Mouse (Mus musculus) MEL (cell line): ENCODE results near the gene Wls. TPM values are rescaled to one million over a fixed set of nuclear protein-coding genes. Genes with fewer than 3 reads are reported as not detected.

Source experiments
- DNase-seq: peaks from one replicate; pipeline ENCODE4 v3.0.0; 2011; ENCODE audit warnings: low read depth, low spot score
- H3K27ac ChIP-seq: 2 replicates; pipeline ENCODE4 v1.5.1; 2012; ENCODE audit warnings: low read depth, mild to moderate bottlenecking, control low read depth, low read length, moderate library complexity; ENCODE audit not compliant: control insufficient read depth
- H3K27me3 ChIP-seq, 2 experiments: fragments of 150-350 bp in 1 of 2; sonication (generic) in 1 of 2; 2 replicates each; pipeline ENCODE4 v1.6.1; 2012; ENCODE audit warnings: low read length in 2 of 2, mild to moderate bottlenecking in 2 of 2, improper control_type of control experiment in 1 of 2, moderate library complexity in 1 of 2; ENCODE audit not compliant: insufficient read depth in 2 of 2, control insufficient read depth in 1 of 2
- H3K36me3 ChIP-seq, 2 experiments: 2 replicates each; pipeline ENCODE4 v1.6.1; 2012 to 2014; ENCODE audit warnings: low read length in 2 of 2, improper control_type of control experiment in 1 of 2, inconsistent platforms in 1 of 2, mild to moderate bottlenecking in 1 of 2; ENCODE audit not compliant: insufficient read depth in 2 of 2, control insufficient read depth in 1 of 2
- H3K4me1 ChIP-seq, 2 experiments: fragments of 150-350 bp in 1 of 2; sonication (generic) in 1 of 2; 2 replicates each; pipeline ENCODE4 v1.6.1; 2012; ENCODE audit warnings: low read length in 2 of 2, improper control_type of control experiment in 1 of 2, mild to moderate bottlenecking in 1 of 2; ENCODE audit not compliant: insufficient read depth in 2 of 2, control insufficient read depth in 1 of 2
- H3K4me3 ChIP-seq, 2 experiments: fragments of 150-350 bp in 1 of 2; sonication (generic) in 1 of 2; 2 replicates each; pipeline ENCODE4 v1.5.1; 2012; ENCODE audit warnings: low read depth in 2 of 2, low read length in 2 of 2, mild to moderate bottlenecking in 2 of 2, moderate library complexity in 2 of 2, control low read depth in 1 of 2, improper control_type of control experiment in 1 of 2; ENCODE audit not compliant: control insufficient read depth in 1 of 2, insufficient read depth in 1 of 2
- H3K79me2 ChIP-seq: 2 replicates; pipeline ENCODE4 v1.6.1; 2012; ENCODE audit warnings: mild to moderate bottlenecking, low read length, moderate library complexity; ENCODE audit not compliant: control insufficient read depth, poor library complexity, insufficient read depth
- H3K9ac ChIP-seq: 2 replicates; pipeline ENCODE4 v1.6.1; 2012; ENCODE audit warnings: low read depth, mild to moderate bottlenecking, control low read depth, low read length, moderate library complexity; ENCODE audit not compliant: control insufficient read depth, poor library complexity, severe bottlenecking
- H3K9me3 ChIP-seq: fragments of 150-350 bp; sonication (generic); replicated peaks from 2 replicates; pipeline ENCODE4 v1.6.1; 2012; ENCODE audit warnings: mild to moderate bottlenecking, low read length, improper control_type of control experiment, moderate library complexity; ENCODE audit not compliant: insufficient read depth
- CTCF ChIP-seq, 3 experiments: IDR thresholded peaks in 2 of 3; conservative IDR thresholded peaks in 1 of 3; 2 replicates each; pipeline ENCODE4 v1.5.1; 2011 to 2012; ENCODE audit warnings: low read length in 3 of 3, low read depth in 2 of 3, mild to moderate bottlenecking in 2 of 3, improper control_type of control experiment in 1 of 3, inconsistent platforms in 1 of 3, mixed read lengths in 1 of 3, moderate library complexity in 1 of 3; ENCODE audit not compliant: control insufficient read depth in 1 of 3, insufficient read depth in 1 of 3, poor library complexity in 1 of 3, severe bottlenecking in 1 of 3
- EP300 ChIP-seq, 2 experiments: IDR thresholded peaks; 2 replicates each; pipeline ENCODE4 v1.6.1; 2011; ENCODE audit warnings: improper control_type of control experiment in 2 of 2, low read length in 2 of 2, low read depth in 1 of 2, mild to moderate bottlenecking in 1 of 2
- HCFC1 ChIP-seq: IDR thresholded peaks from 2 replicates; pipeline ENCODE4 v1.6.1; 2012; ENCODE audit warnings: low read depth, mild to moderate bottlenecking, inconsistent platforms, low read length, improper control_type of control experiment, moderate library complexity
- JUND ChIP-seq: IDR thresholded peaks from 2 replicates; pipeline ENCODE4 v1.6.1; 2011; ENCODE audit warnings: low read depth, mild to moderate bottlenecking, improper control_type of control experiment, low read length
- MAFK ChIP-seq: IDR thresholded peaks from 2 replicates; pipeline ENCODE4 v1.6.1; 2011; ENCODE audit warnings: low read depth, mild to moderate bottlenecking, low read length, improper control_type of control experiment, borderline replicate concordance
- MAX ChIP-seq: IDR thresholded peaks from 2 replicates; pipeline ENCODE4 v1.6.1; 2011; ENCODE audit warnings: low read length, improper control_type of control experiment
- MAZ ChIP-seq: IDR thresholded peaks from 2 replicates; pipeline ENCODE4 v1.6.1; 2012; ENCODE audit warnings: low read depth, mild to moderate bottlenecking, inconsistent platforms, low read length, improper control_type of control experiment
- MXI1 ChIP-seq: IDR thresholded peaks from 2 replicates; pipeline ENCODE4 v1.6.1; 2011; ENCODE audit warnings: mild to moderate bottlenecking, low read depth, low read length, improper control_type of control experiment
- NRF1 ChIP-seq: IDR thresholded peaks from 2 replicates; pipeline ENCODE4 v1.6.1; 2014; ENCODE audit warnings: low read depth, mild to moderate bottlenecking, inconsistent platforms, low read length, improper control_type of control experiment, moderate library complexity; ENCODE audit not compliant: poor library complexity, insufficient read depth, severe bottlenecking
- POLR2AphosphoS2 ChIP-seq: IDR thresholded peaks from 2 replicates; pipeline ENCODE4 v1.6.1; 2011; ENCODE audit warnings: low read length, improper control_type of control experiment
- TCF12 ChIP-seq: IDR thresholded peaks from 2 replicates; pipeline ENCODE4 v1.6.1; 2014; ENCODE audit warnings: low read depth, mild to moderate bottlenecking, inconsistent platforms, low read length, improper control_type of control experiment, moderate library complexity
- USF2 ChIP-seq, 2 experiments: IDR thresholded peaks; 2 replicates each; pipeline ENCODE4 v1.6.1; 2011 to 2012; ENCODE audit warnings: improper control_type of control experiment in 2 of 2, low read length in 2 of 2, borderline replicate concordance in 1 of 2, inconsistent platforms in 1 of 2, low read depth in 1 of 2, mild to moderate bottlenecking in 1 of 2; ENCODE audit not compliant: insufficient read depth in 1 of 2
- ZMIZ1 ChIP-seq: IDR thresholded peaks from 2 replicates; pipeline ENCODE4 v1.6.1; 2012; ENCODE audit warnings: low read depth, mild to moderate bottlenecking, inconsistent platforms, low read length, improper control_type of control experiment, moderate library complexity
- ZNF384 ChIP-seq: IDR thresholded peaks from 2 replicates; pipeline ENCODE4 v1.6.1; 2012; ENCODE audit warnings: low read depth, mild to moderate bottlenecking, inconsistent platforms, low read length, improper control_type of control experiment
- polyA plus RNA-seq, 2 experiments: library from polyadenylated mRNA; stranded (reverse) in 1 of 2; unstranded in 1 of 2; fragments of >175 nt in 1 of 2; fragments of >200 nt in 1 of 2; gene quantifications; 2 replicates each; pipeline versions ENCODE4 v1.2.1 to v1.2.4; 2012; ENCODE audit warnings: low replicate concordance in 2 of 2, low read depth in 1 of 2; ENCODE audit not compliant: insufficient read length in 2 of 2, insufficient read depth in 1 of 2, missing spikeins in 1 of 2
- total RNA-seq: library from RNA; depleted of rRNA; stranded (reverse); fragments of 300-350 nt; gene quantifications from 2 replicates; pipeline ENCODE4 v1.2.3, GENCODE M21; 2012; rRNA removed

The Wls gene
- total and polyA plus RNA-seq, 3 experiments, result not detected

- no peaks in the 10 kb centered on the region for H3K9me3 ChIP-seq
- TF ChIP-seq MAZ (no peak), HCFC1 (no peak), ZNF384 (no peak), TCF12 (no peak), EP300 (IDR thresholded peaks at IDR 0.05; ENCODE audit: low read depth in 1 of 2, low read length in 2 of 2) (no peak), JUND (no peak), CTCF (IDR thresholded peaks at IDR 0.05 in 2 of 3, conservative IDR thresholded peaks at IDR 0.05 in 1 of 3; ENCODE audit: control insufficient read depth in 1 of 3, insufficient read depth in 1 of 3, low read depth in 2 of 3, low read length in 3 of 3, poor library complexity in 1 of 3, severe bottlenecking in 1 of 3) (no peak), MXI1 (no peak), ZMIZ1 (no peak), MAFK (no peak), MAX (no peak), USF2 (IDR thresholded peaks at IDR 0.05; ENCODE audit: borderline replicate concordance in 1 of 2, insufficient read depth in 1 of 2, low read depth in 1 of 2, low read length in 2 of 2) (no peak), POLR2AphosphoS2 (no peak), NRF1 (no peak)
- H3K4me1 ChIP-seq, result no peaks in the 10 kb centered on the region
- no peak overlapping the region for H3K9ac ChIP-seq
- H3K27ac ChIP-seq, result no peak overlapping the region
- H3K79me2 ChIP-seq, result no peaks in the 10 kb centered on the region
- no peaks in the 10 kb centered on the region for H3K27me3 ChIP-seq
- H3K4me3 ChIP-seq, result no peak overlapping the region
- no peak for DNase-seq
- H3K36me3 ChIP-seq, result no peaks in the 10 kb centered on the region
Measured at GRCm38 (mm10) chr3:159917328-159918090, 78.0 kb downstream of the Wls start.

Other genes starting within 250 kb of the Wls start
- gene Rpe65, start 240.5 kb upstream of the Wls start, total RNA-seq, result not detected in 2 replicates
- not detected for gene Rpe65, start 240.5 kb upstream of the Wls start, polyA plus RNA-seq